Mouse (Mus musculus) kidney, postnatal 0 days (tissue): ENCODE results near the gene Tpmt. TPM values are rescaled to one million over a fixed set of nuclear protein-coding genes. Genes with fewer than 3 reads are reported as not detected.

Experiments used
- ATAC-seq: fragments of 200-750 bp; cut with Nextera tagmentation; replicated peaks from 2 replicates; pipeline ENCODE4 v1.8.0; 2017; ENCODE audit warnings: low read depth, moderate number of reproducible peaks, moderate TSS enrichment, moderate library complexity; ENCODE audit not compliant: low FRiP score
- DNase-seq: peaks from one replicate; pipeline ENCODE4 v3.0.0-alpha.2; 2016; ENCODE audit warnings: low spot score
- H3K27ac ChIP-seq: fragments of 300-500 bp; sonication (generic); 2 replicates; pipeline ENCODE4 v1.5.1; 2014; ENCODE audit warnings: mild to moderate bottlenecking
- H3K27me3 ChIP-seq: fragments of 300-500 bp; sonication (generic); 2 replicates; pipeline ENCODE4 v1.6.1; 2014; ENCODE audit warnings: low read length, mixed read lengths; ENCODE audit not compliant: insufficient read depth
- H3K36me3 ChIP-seq: fragments of 300-500 bp; sonication (generic); 2 replicates; pipeline ENCODE4 v1.6.1; 2014; ENCODE audit warnings: low read length, mixed read lengths; ENCODE audit not compliant: insufficient read depth
- H3K4me1 ChIP-seq: fragments of 300-500 bp; sonication (generic); replicated peaks from 2 replicates; pipeline ENCODE4 v1.6.1; 2014; ENCODE audit warnings: antibody characterized with exemption, low read length, mixed read lengths; ENCODE audit not compliant: insufficient read depth
- H3K4me2 ChIP-seq: fragments of 300-500 bp; sonication (generic); 2 replicates; pipeline ENCODE4 v1.6.1; 2014; ENCODE audit warnings: mild to moderate bottlenecking, low read length, moderate library complexity, mixed read lengths
- H3K4me3 ChIP-seq: fragments of 300-500 bp; sonication (generic); replicated peaks from 2 replicates; pipeline ENCODE4 v1.5.1; 2014; ENCODE audit warnings: low read depth, low read length
- H3K9ac ChIP-seq: fragments of 300-500 bp; sonication (generic); 2 replicates; pipeline ENCODE4 v1.6.1; 2014; ENCODE audit warnings: low read depth, low read length
- H3K9me3 ChIP-seq: fragments of 300-500 bp; sonication (generic); replicated peaks from 2 replicates; pipeline ENCODE4 v1.6.1; 2016; ENCODE audit warnings: low read length, inconsistent platforms, mixed read lengths
- CTCF ChIP-seq: IDR thresholded peaks from 2 replicates; pipeline ENCODE4 v1.5.1; 2016; ENCODE audit warnings: antibody characterized with exemption, low read depth, mild to moderate bottlenecking, moderate library complexity
- WGBS: fragments of 180-500 bp; shearing (Covaris S2); extraction: QIAGEN DNeasy Blood & Tissue Kit; methylation state at CpG from one replicate; pipeline ENCODE4 v1.1.7; 2014; 5-methylcytosine and 5-hydroxymethylcytosine counted together
- polyA plus RNA-seq: library from polyadenylated mRNA; unstranded; fragments of >200 nt; fragmentation: Nextera tagmentation; extraction: Ambion mirVana; gene quantifications from 2 replicates; pipeline ENCODE4 v1.2.1, GENCODE M21; 2015

Gene Tpmt
- polyA plus RNA-seq, 1 experiment from 2014 or later, result 55.8 TPM

DNA sequence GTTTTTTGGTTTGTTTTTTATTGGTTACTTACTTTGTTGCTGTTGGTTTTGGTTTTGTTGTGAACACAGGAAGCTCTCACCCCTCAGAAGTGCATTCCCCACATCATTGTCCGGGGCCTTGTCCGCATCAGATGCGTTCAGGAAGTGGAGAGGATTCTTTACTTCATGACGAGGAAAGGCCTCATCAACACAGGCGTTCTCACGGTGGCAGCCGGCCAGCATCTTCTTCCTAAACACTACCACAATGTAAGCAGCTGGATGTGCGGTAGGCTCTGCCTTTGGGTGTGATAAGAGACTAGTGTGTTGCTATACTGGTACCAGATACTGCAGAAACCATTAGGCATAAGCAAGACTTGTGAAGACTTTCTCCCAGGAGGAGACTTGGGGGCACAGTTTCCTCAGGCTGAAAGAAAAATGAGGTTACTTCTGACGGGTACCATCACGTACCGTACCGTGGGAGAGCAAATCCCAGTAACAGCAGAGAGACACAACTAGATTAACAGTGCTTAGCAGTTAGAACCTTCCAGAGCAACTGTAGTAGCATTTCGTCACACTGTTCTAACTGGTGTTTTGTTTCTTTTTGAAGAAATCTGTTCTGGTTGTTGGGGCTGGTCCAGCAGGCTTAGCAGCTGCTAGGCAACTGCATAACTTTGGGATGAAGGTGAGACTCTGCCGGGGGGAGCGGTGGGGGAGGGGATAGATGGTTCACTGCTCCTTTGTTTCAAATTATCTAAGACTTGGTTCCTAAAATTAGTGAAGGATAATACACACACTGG lies 19.6 kb upstream of the Tpmt start:
- DNase-seq, result no peak
- Histone ChIP-seq H3K4me3 (no peak overlapping the region), H3K36me3 (0 out of 2 replicates have a peak, but pooled peaks cover 3% of the 10 kb centered on the region), H3K9me3 (no peaks in the 10 kb centered on the region), H3K9ac (no peak overlapping the region), H3K27ac (no peak overlapping the region), H3K27me3 (no peaks in the 10 kb centered on the region), H3K4me1 (0 out of 2 replicates have a peak, but pooled peaks cover 2% of the 10 kb centered on the region), H3K4me2 (no peak overlapping the region)
- 73% methylated on average over 15 of the region's 15 CpGs for WGBS
- TF ChIP-seq CTCF, result no peak
- ATAC-seq, result no peak

DNA sequence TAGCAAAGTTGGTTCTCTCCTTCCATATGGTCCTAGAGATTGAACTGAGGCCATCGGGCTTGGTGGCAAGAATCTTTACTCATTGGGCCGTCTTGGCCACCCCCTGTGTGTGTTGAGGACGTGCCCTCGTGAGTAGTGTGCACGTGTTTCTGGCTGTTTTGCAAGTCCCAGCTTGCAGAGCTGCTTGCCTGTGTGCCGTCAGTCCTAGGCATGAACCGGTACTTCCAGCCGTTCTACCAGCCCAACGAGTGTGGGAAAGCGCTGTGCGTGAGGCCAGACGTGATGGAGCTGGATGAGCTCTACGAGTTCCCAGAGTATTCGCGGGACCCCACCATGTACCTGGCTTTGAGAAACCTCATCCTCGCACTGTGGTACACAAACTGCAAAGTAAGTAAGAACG lies 18.2 kb upstream of the Tpmt start:
- ATAC-seq (no peak), DNase-seq (no peak)
- Histone ChIP-seq H3K27me3 (no peaks in the 10 kb centered on the region), H3K4me2 (no peak overlapping the region), H3K9me3 (no peaks in the 10 kb centered on the region), H3K4me1 (0 out of 2 replicates have a peak, but pooled peaks cover 2% of the 10 kb centered on the region), H3K27ac (no peak overlapping the region), H3K9ac (no peak overlapping the region), H3K36me3 (0 out of 2 replicates have a peak, but pooled peaks cover 3% of the 10 kb centered on the region), H3K4me3 (no peak overlapping the region)
- WGBS, result 93% methylated on average over 17 of the region's 17 CpGs
- no peak for TF ChIP-seq CTCF

DNA sequence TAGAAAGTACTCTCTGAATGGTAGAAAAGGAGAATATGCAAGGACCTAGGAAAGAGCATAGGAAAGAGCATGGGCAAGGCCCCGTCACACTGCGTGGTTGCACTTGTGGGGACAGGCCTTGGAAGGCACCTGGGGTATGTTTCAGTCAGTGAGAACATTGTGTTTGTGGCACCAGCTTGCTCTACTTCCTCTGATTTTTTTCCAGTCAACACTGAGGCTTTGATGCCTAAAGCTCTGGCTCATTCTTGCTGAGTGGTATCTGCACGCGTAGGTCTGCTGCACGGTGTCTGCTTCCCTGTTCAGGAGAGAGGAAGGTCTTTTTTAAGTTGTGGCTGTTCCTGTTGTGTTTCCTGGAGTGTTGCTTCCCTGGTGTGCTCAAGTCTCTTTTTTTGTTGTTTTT lies 12.2 kb upstream of the Tpmt start:
- 98% methylated on average over 5 of the region's 5 CpGs for WGBS
- Histone ChIP-seq H3K4me2 (no peak overlapping the region), H3K36me3 (no peaks in the 10 kb centered on the region), H3K4me1 (no peaks in the 10 kb centered on the region), H3K9ac (no peak overlapping the region), H3K4me3 (no peak overlapping the region), H3K27me3 (no peaks in the 10 kb centered on the region), H3K9me3 (no peaks in the 10 kb centered on the region), H3K27ac (no peak overlapping the region)
- TF ChIP-seq CTCF, result no peak
- DNase-seq (no peak), ATAC-seq (no peak)

- H3K9me3 ChIP-seq, result no peaks in the 10 kb centered on the region
- no peak for TF ChIP-seq CTCF
- H3K27me3 ChIP-seq, result no peaks in the 10 kb centered on the region
- H3K4me1 ChIP-seq, result no peaks in the 10 kb centered on the region
- H3K27ac ChIP-seq, result no peak overlapping the region
- H3K4me2 ChIP-seq, result no peak overlapping the region
- H3K36me3 ChIP-seq, result no peaks in the 10 kb centered on the region
- DNase-seq (no peak), ATAC-seq (no peak)
- 84% methylated on average over 11 of the region's 11 CpGs for WGBS
- H3K9ac ChIP-seq, result no peak overlapping the region
- no peak overlapping the region for H3K4me3 ChIP-seq
These were observed 11.6 kb upstream of the Tpmt start for GRCm38 (mm10) chr13:47056126-47056525.

- TF ChIP-seq CTCF, result no peak
- 86% methylated on average over 10 of the region's 10 CpGs for WGBS
- no peaks in the 10 kb centered on the region for H3K36me3 ChIP-seq
These were observed 9.4 kb upstream of the Tpmt start for GRCm38 (mm10) chr13:47053971-47054370.

DNA sequence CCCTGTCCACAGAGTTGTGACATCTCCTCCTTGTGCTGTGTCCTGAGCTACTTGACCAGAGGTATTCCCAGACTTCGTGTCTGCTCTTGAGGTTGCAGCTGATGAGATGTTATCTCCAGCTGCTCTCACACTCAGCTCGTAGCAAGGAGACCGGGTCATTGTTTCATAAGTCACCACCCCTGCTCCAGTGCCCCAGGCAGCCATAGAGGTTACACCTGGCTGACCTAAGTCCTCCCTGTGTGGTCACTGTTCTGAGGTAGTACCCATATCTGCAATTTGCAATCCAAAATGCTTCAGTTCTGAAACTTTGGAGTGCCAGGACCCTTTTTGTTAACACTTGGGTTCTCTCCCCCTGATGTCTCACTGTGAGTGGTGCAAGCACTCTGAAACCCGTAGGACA lies 5.5 kb upstream of the Tpmt start:
- Histone ChIP-seq H3K4me3 (no peak overlapping the region), H3K4me1 (no peaks in the 10 kb centered on the region), H3K4me2 (no peak overlapping the region), H3K9ac (no peak overlapping the region), H3K27ac (no peak overlapping the region), H3K36me3 (no peaks in the 10 kb centered on the region), H3K27me3 (no peaks in the 10 kb centered on the region), H3K9me3 (no peaks in the 10 kb centered on the region)
- no peak for ATAC-seq
- TF ChIP-seq CTCF, result no peak
- no peak for DNase-seq
- 59% methylated on average over 4 of the region's 4 CpGs for WGBS

More at GRCm38 (mm10) chr13:47053971-47054370, 9.4 kb upstream of the Tpmt start:
- Histone ChIP-seq H3K4me1 (no peaks in the 10 kb centered on the region), H3K9me3 (no peaks in the 10 kb centered on the region), H3K27ac (no peak overlapping the region), H3K4me2 (no peak overlapping the region), H3K4me3 (no peak overlapping the region), H3K27me3 (no peaks in the 10 kb centered on the region), H3K9ac (no peak overlapping the region)
- ATAC-seq, result no peak
- no peak for DNase-seq

- 89% methylated on average over 4 of the region's 4 CpGs for WGBS
- no peak overlapping the region for H3K4me3 ChIP-seq
- no peak for TF ChIP-seq CTCF
- no peaks in the 10 kb centered on the region for H3K36me3 ChIP-seq
- H3K27ac ChIP-seq, result no peak overlapping the region
- ATAC-seq (no peak), DNase-seq (no peak)
- no peaks in the 10 kb centered on the region for H3K9me3 ChIP-seq
- H3K27me3 ChIP-seq, result no peaks in the 10 kb centered on the region
- H3K9ac ChIP-seq, result no peak overlapping the region
- peaks cover 8% of the 10 kb centered on the region; the same call in 1 of the 2 replicates for H3K4me1 ChIP-seq
- no peak overlapping the region for H3K4me2 ChIP-seq
These were observed 3.5 kb upstream of the Tpmt start for GRCm38 (mm10) chr13:47047996-47048395.
